Mouse (Mus musculus): Measurements from ENCODE around the gene Nfe2l2. TPM values are rescaled to one million over a fixed set of nuclear protein-coding genes. Genes with fewer than 3 reads are reported as not detected.

Gene Nfe2l2
- polyA plus RNA-seq, 1 experiment: 20.1 TPM

GRCm38 (mm10) chr2:75716046-75717016 is 11.9 kb upstream of the Nfe2l2 start:
- TF ChIP-seq POLR2A (IDR thresholded peaks at IDR 0.05; ENCODE audit: extremely low read depth, insufficient read depth, low read length) (no peak), CTCF (IDR thresholded peaks at IDR 0.05; ENCODE audit: extremely low read depth, insufficient read depth, low read length) (no peak)
- no peaks in the 10 kb centered on the region for H3K4me1 ChIP-seq (ENCODE audit: control insufficient read depth, insufficient read depth, low read length)
- no peak overlapping the region for H3K4me3 ChIP-seq (ENCODE audit: insufficient read depth, low read length)
- H3K27ac ChIP-seq (ENCODE audit: insufficient read depth, low read length): no peak overlapping the region

GRCm38 (mm10) chr2:75714766-75715165 is 10.3 kb upstream of the Nfe2l2 start:
- no peak overlapping the region for H3K4me3 ChIP-seq (ENCODE audit: insufficient read depth, low read length)
- H3K4me1 ChIP-seq (ENCODE audit: control insufficient read depth, insufficient read depth, low read length): no peaks in the 10 kb centered on the region
- TF ChIP-seq POLR2A (IDR thresholded peaks at IDR 0.05; ENCODE audit: extremely low read depth, insufficient read depth, low read length) (no peak), CTCF (IDR thresholded peaks at IDR 0.05; ENCODE audit: extremely low read depth, insufficient read depth, low read length) (no peak)
- no peak overlapping the region for H3K27ac ChIP-seq (ENCODE audit: insufficient read depth, low read length)

- no peak overlapping the region for H3K27ac ChIP-seq (ENCODE audit: insufficient read depth, low read length)
- H3K4me3 ChIP-seq (ENCODE audit: insufficient read depth, low read length): no peak overlapping the region
- H3K4me1 ChIP-seq (ENCODE audit: control insufficient read depth, insufficient read depth, low read length): no peaks in the 10 kb centered on the region
- TF ChIP-seq POLR2A (IDR thresholded peaks at IDR 0.05; ENCODE audit: extremely low read depth, insufficient read depth, low read length) (no peak), CTCF (IDR thresholded peaks at IDR 0.05; ENCODE audit: extremely low read depth, insufficient read depth, low read length) (no peak)
Measured at GRCm38 (mm10) chr2:75713083-75713482, 8.6 kb upstream of the Nfe2l2 start.

GRCm38 (mm10) chr2:75707420-75707819 is 3.0 kb upstream of the Nfe2l2 start:
- TF ChIP-seq POLR2A (IDR thresholded peaks at IDR 0.05; ENCODE audit: extremely low read depth, insufficient read depth, low read length) (no peak), CTCF (IDR thresholded peaks at IDR 0.05; ENCODE audit: extremely low read depth, insufficient read depth, low read length) (no peak)
- Histone ChIP-seq H3K27ac (ENCODE audit: insufficient read depth, low read length) (no peak overlapping the region), H3K4me3 (ENCODE audit: insufficient read depth, low read length) (no peak overlapping the region), H3K4me1 (ENCODE audit: control insufficient read depth, insufficient read depth, low read length) (no peaks in the 10 kb centered on the region)

- H3K4me3 ChIP-seq (ENCODE audit: insufficient read depth, low read length): no peak overlapping the region
- no peaks in the 10 kb centered on the region for H3K4me1 ChIP-seq (ENCODE audit: control insufficient read depth, insufficient read depth, low read length)
- no peak for TF ChIP-seq POLR2A (IDR thresholded peaks at IDR 0.05; ENCODE audit: extremely low read depth, insufficient read depth, low read length)
- no peak for TF ChIP-seq CTCF (IDR thresholded peaks at IDR 0.05; ENCODE audit: extremely low read depth, insufficient read depth, low read length)
- H3K27ac ChIP-seq (ENCODE audit: insufficient read depth, low read length): no peak overlapping the region
Measured at GRCm38 (mm10) chr2:75706435-75706834, 2.0 kb upstream of the Nfe2l2 start.

GRCm38 (mm10) chr2:75705162-75705752 is 816 bp upstream of the Nfe2l2 start:
- no peak for TF ChIP-seq CTCF (IDR thresholded peaks at IDR 0.05; ENCODE audit: extremely low read depth, insufficient read depth, low read length)
- TF ChIP-seq POLR2A (IDR thresholded peaks at IDR 0.05; ENCODE audit: extremely low read depth, insufficient read depth, low read length): no peak
- Histone ChIP-seq H3K4me3 (ENCODE audit: insufficient read depth, low read length) (peak overlapping the region; percentile 45; the same call in 1 of the 2 replicates), H3K27ac (ENCODE audit: insufficient read depth, low read length) (0 out of 2 replicates have a peak overlapping the region, but pooled peaks have one; percentile 48), H3K4me1 (ENCODE audit: control insufficient read depth, insufficient read depth, low read length) (no peaks in the 10 kb centered on the region)

- Histone ChIP-seq H3K4me3 (ENCODE audit: insufficient read depth, low read length) (peak overlapping the region; percentile 45), H3K27ac (ENCODE audit: insufficient read depth, low read length) (peak overlapping the region; percentile 92), H3K4me1 (ENCODE audit: control insufficient read depth, insufficient read depth, low read length) (no peaks in the 10 kb centered on the region)
- TF ChIP-seq CTCF (IDR thresholded peaks at IDR 0.05; ENCODE audit: extremely low read depth, insufficient read depth, low read length) (no peak), POLR2A (IDR thresholded peaks at IDR 0.05; ENCODE audit: extremely low read depth, insufficient read depth, low read length) (peak; percentile 42; the same call in 1 of the 2 replicates)
Measured at GRCm38 (mm10) chr2:75703375-75704181, 863 bp downstream of the Nfe2l2 start.

GRCm38 (mm10) chr2:75702588-75702976 is 1.9 kb downstream of the Nfe2l2 start:
- Histone ChIP-seq H3K27ac (ENCODE audit: insufficient read depth, low read length) (peak overlapping the region; percentile 75; the same call in 1 of the 2 replicates), H3K4me3 (ENCODE audit: insufficient read depth, low read length) (peak overlapping the region; percentile 45; the same call in 1 of the 2 replicates), H3K4me1 (ENCODE audit: control insufficient read depth, insufficient read depth, low read length) (no peaks in the 10 kb centered on the region)
- TF ChIP-seq POLR2A (IDR thresholded peaks at IDR 0.05; ENCODE audit: extremely low read depth, insufficient read depth, low read length) (no peak), CTCF (IDR thresholded peaks at IDR 0.05; ENCODE audit: extremely low read depth, insufficient read depth, low read length) (no peak)
